Mouse (Mus musculus): Measurements from ENCODE around the gene Creb5. TPM values are rescaled to one million over a fixed set of nuclear protein-coding genes. Genes with fewer than 3 reads are reported as not detected.

Creb5 gene
- polyA plus RNA-seq, 1 experiment: 6.0 TPM

- TF ChIP-seq CTCF (IDR thresholded peaks at IDR 0.05; ENCODE audit: borderline replicate concordance, insufficient read depth, low read depth, low read length): no peak
- no peak for TF ChIP-seq POLR2A (IDR thresholded peaks at IDR 0.05; ENCODE audit: borderline replicate concordance, insufficient read depth, low read length)
- under 1% methylated on average over 6 of the region's 6 CpGs for WGBS
- no peak overlapping the region for H3K27ac ChIP-seq (ENCODE audit: insufficient read depth, low read length)
Measured at GRCm38 (mm10) chr6:53573711-53574065, 286.6 kb downstream of the Creb5 start.

GRCm38 (mm10) chr6:53574097-53574496 is 287.0 kb downstream of the Creb5 start:
- 43% methylated on average over 12 of the region's 12 CpGs for WGBS
- DNase-seq: peak; percentile 23 to 39
- no peak for TF ChIP-seq CTCF (IDR thresholded peaks at IDR 0.05; ENCODE audit: borderline replicate concordance, insufficient read depth, low read depth, low read length)
- TF ChIP-seq POLR2A (IDR thresholded peaks at IDR 0.05; ENCODE audit: borderline replicate concordance, insufficient read depth, low read length): no peak
- H3K4me3 ChIP-seq (replicated peaks; ENCODE audit: insufficient read depth, low read depth, low read length): peak overlapping the region; percentile 48
- no peak overlapping the region for H3K27ac ChIP-seq (ENCODE audit: insufficient read depth, low read length)
- peaks cover 8% of the 10 kb centered on the region for H3K4me1 ChIP-seq (ENCODE audit: control insufficient read depth, insufficient read depth, low read length)
- H3K27me3 ChIP-seq (ENCODE audit: control insufficient read depth, insufficient read depth, low read length): no peaks in the 10 kb centered on the region

More at GRCm38 (mm10) chr6:53573711-53574065, 286.6 kb downstream of the Creb5 start:
- Histone ChIP-seq H3K4me3 (replicated peaks; ENCODE audit: insufficient read depth, low read depth, low read length) (peak overlapping the region; percentile 50), H3K4me1 (ENCODE audit: control insufficient read depth, insufficient read depth, low read length) (peaks cover 8% of the 10 kb centered on the region), H3K27me3 (ENCODE audit: control insufficient read depth, insufficient read depth, low read length) (no peaks in the 10 kb centered on the region)
- DNase-seq: peak in 1 of 2 experiments; percentile 34

GRCm38 (mm10) chr6:53575191-53575590 is 288.1 kb downstream of the Creb5 start:
- TF ChIP-seq CTCF (IDR thresholded peaks at IDR 0.05; ENCODE audit: borderline replicate concordance, insufficient read depth, low read depth, low read length): no peak
- no peak overlapping the region for H3K27ac ChIP-seq (ENCODE audit: insufficient read depth, low read length)
- H3K4me1 ChIP-seq (ENCODE audit: control insufficient read depth, insufficient read depth, low read length): peaks cover 12% of the 10 kb centered on the region
- H3K4me3 ChIP-seq (replicated peaks; ENCODE audit: insufficient read depth, low read depth, low read length): no peak overlapping the region
- H3K27me3 ChIP-seq (ENCODE audit: control insufficient read depth, insufficient read depth, low read length): no peaks in the 10 kb centered on the region
- 92% methylated on average over 4 of the region's 4 CpGs for WGBS
- no peak for DNase-seq

GRCm38 (mm10) chr6:53575836-53576235 is 288.8 kb downstream of the Creb5 start:
- TF ChIP-seq POLR2A (IDR thresholded peaks at IDR 0.05; ENCODE audit: borderline replicate concordance, insufficient read depth, low read length) (no peak), CTCF (IDR thresholded peaks at IDR 0.05; ENCODE audit: borderline replicate concordance, insufficient read depth, low read depth, low read length) (no peak)
- H3K4me1 ChIP-seq (ENCODE audit: control insufficient read depth, insufficient read depth, low read length): peaks cover 15% of the 10 kb centered on the region
- H3K4me3 ChIP-seq (replicated peaks; ENCODE audit: insufficient read depth, low read depth, low read length): no peak overlapping the region
- H3K27ac ChIP-seq (ENCODE audit: insufficient read depth, low read length): no peak overlapping the region
- DNase-seq: no peak
- H3K27me3 ChIP-seq (ENCODE audit: control insufficient read depth, insufficient read depth, low read length): no peaks in the 10 kb centered on the region
- WGBS: 95% methylated on average over 3 of the region's 3 CpGs

- 93% methylated on average over 6 of the region's 6 CpGs for WGBS
- DNase-seq: no peak
- H3K4me3 ChIP-seq (replicated peaks; ENCODE audit: insufficient read depth, low read depth, low read length): no peak overlapping the region
- H3K27ac ChIP-seq (ENCODE audit: insufficient read depth, low read length): no peak overlapping the region
- peaks cover 15% of the 10 kb centered on the region for H3K4me1 ChIP-seq (ENCODE audit: control insufficient read depth, insufficient read depth, low read length)
- H3K27me3 ChIP-seq (ENCODE audit: control insufficient read depth, insufficient read depth, low read length): no peaks in the 10 kb centered on the region
- TF ChIP-seq POLR2A (IDR thresholded peaks at IDR 0.05; ENCODE audit: borderline replicate concordance, insufficient read depth, low read length) (no peak), CTCF (IDR thresholded peaks at IDR 0.05; ENCODE audit: borderline replicate concordance, insufficient read depth, low read depth, low read length) (no peak)
Measured at GRCm38 (mm10) chr6:53576841-53577240, 289.8 kb downstream of the Creb5 start.

GRCm38 (mm10) chr6:53577776-53578175 is 290.7 kb downstream of the Creb5 start:
- TF ChIP-seq CTCF (IDR thresholded peaks at IDR 0.05; ENCODE audit: borderline replicate concordance, insufficient read depth, low read depth, low read length) (no peak), POLR2A (IDR thresholded peaks at IDR 0.05; ENCODE audit: borderline replicate concordance, insufficient read depth, low read length) (no peak)
- WGBS: 97% methylated on average over 3 of the region's 3 CpGs

GRCm38 (mm10) chr6:53580346-53580745 is 293.3 kb downstream of the Creb5 start:
- WGBS: 63% methylated on average over 7 of the region's 7 CpGs
- TF ChIP-seq POLR2A (IDR thresholded peaks at IDR 0.05; ENCODE audit: borderline replicate concordance, insufficient read depth, low read length) (no peak), CTCF (IDR thresholded peaks at IDR 0.05; ENCODE audit: borderline replicate concordance, insufficient read depth, low read depth, low read length) (no peak)

More at GRCm38 (mm10) chr6:53577776-53578175, 290.7 kb downstream of the Creb5 start:
- H3K4me3 ChIP-seq (replicated peaks; ENCODE audit: insufficient read depth, low read depth, low read length): no peak overlapping the region
- DNase-seq: no peak
- no peaks in the 10 kb centered on the region for H3K27me3 ChIP-seq (ENCODE audit: control insufficient read depth, insufficient read depth, low read length)
- no peak overlapping the region for H3K27ac ChIP-seq (ENCODE audit: insufficient read depth, low read length)
- peaks cover 9% of the 10 kb centered on the region for H3K4me1 ChIP-seq (ENCODE audit: control insufficient read depth, insufficient read depth, low read length)

GRCm38 (mm10) chr6:53583234-53583875 is 296.3 kb downstream of the Creb5 start:
- no peak for DNase-seq
- 64% methylated on average over 19 of the region's 19 CpGs for WGBS
- Histone ChIP-seq H3K4me1 (ENCODE audit: control insufficient read depth, insufficient read depth, low read length) (peaks cover 7% of the 10 kb centered on the region), H3K4me3 (replicated peaks; ENCODE audit: insufficient read depth, low read depth, low read length) (no peak overlapping the region), H3K27ac (ENCODE audit: insufficient read depth, low read length) (no peak overlapping the region), H3K27me3 (ENCODE audit: control insufficient read depth, insufficient read depth, low read length) (no peaks in the 10 kb centered on the region)
- TF ChIP-seq POLR2A (IDR thresholded peaks at IDR 0.05; ENCODE audit: borderline replicate concordance, insufficient read depth, low read length): no peak

More at GRCm38 (mm10) chr6:53580346-53580745, 293.3 kb downstream of the Creb5 start:
- Histone ChIP-seq H3K27me3 (ENCODE audit: control insufficient read depth, insufficient read depth, low read length) (no peaks in the 10 kb centered on the region), H3K27ac (ENCODE audit: insufficient read depth, low read length) (no peak overlapping the region), H3K4me1 (ENCODE audit: control insufficient read depth, insufficient read depth, low read length) (peaks cover 7% of the 10 kb centered on the region), H3K4me3 (replicated peaks; ENCODE audit: insufficient read depth, low read depth, low read length) (no peak overlapping the region)
- DNase-seq: no peak

Measured in cerebellum, adult 2 months (tissue).